Mouse (Mus musculus) cerebellum, adult 9-10 months (tissue): ENCODE measurements around the gene Zbtb25.

Experiments used
- DNase-seq: peaks from one replicate; pipeline ENCODE4 v3.0.0; 2022

Zbtb25 gene

GRCm38 (mm10) chr12:76369206-76369977 lies at the start of gene Zbtb25:
Zbtb25 (minus strand) TSS chr12:76369602.
- DNase-seq, result peak; percentile 89

GRCm38 (mm10) chr12:76418346-76418745 lies 48.9 kb upstream of the Zbtb25 start:
- DNase-seq, result no peak

- no peak for DNase-seq
Measured at GRCm38 (mm10) chr12:76417433-76417854, 48.0 kb upstream of the Zbtb25 start, which contains the start of gene Ppp1r36. Ppp1r36 (plus strand) TSS chr12:76417538.

- no peak for DNase-seq
Measured at GRCm38 (mm10) chr12:76415383-76416010, 46.1 kb upstream of the Zbtb25 start.

GRCm38 (mm10) chr12:76409166-76409565 lies 39.8 kb upstream of the Zbtb25 start:
- DNase-seq, result no peak

- DNase-seq, result no peak
Measured at GRCm38 (mm10) chr12:76407184-76407583, 37.8 kb upstream of the Zbtb25 start.

GRCm38 (mm10) chr12:76405971-76406370 lies 36.6 kb upstream of the Zbtb25 start:
- peak; percentile 26 for DNase-seq

- DNase-seq, result peak; percentile 51
Measured at GRCm38 (mm10) chr12:76405183-76405970, 36.0 kb upstream of the Zbtb25 start.

- no peak for DNase-seq
Measured at GRCm38 (mm10) chr12:76404836-76405182, 35.4 kb upstream of the Zbtb25 start.

- DNase-seq, result peak; percentile 99
Measured at GRCm38 (mm10) chr12:76403886-76404537, 34.6 kb upstream of the Zbtb25 start, which contains the start of gene Hspa2. Hspa2 (plus strand) TSS chr12:76404176.

- no peak for DNase-seq
Measured at GRCm38 (mm10) chr12:76402991-76403885, 33.8 kb upstream of the Zbtb25 start.

GRCm38 (mm10) chr12:76401674-76402073 lies 32.3 kb upstream of the Zbtb25 start:
- DNase-seq, result no peak

- no peak for DNase-seq
Measured at GRCm38 (mm10) chr12:76397281-76397680, 27.9 kb upstream of the Zbtb25 start.

- no peak for DNase-seq
Measured at GRCm38 (mm10) chr12:76392979-76393378, 23.6 kb upstream of the Zbtb25 start.

- DNase-seq, result no peak
Measured at GRCm38 (mm10) chr12:76391595-76392271, 22.3 kb upstream of the Zbtb25 start.

- no peak for DNase-seq
Measured at GRCm38 (mm10) chr12:76388794-76389193, 19.4 kb upstream of the Zbtb25 start.

GRCm38 (mm10) chr12:76385342-76385741 lies 15.9 kb upstream of the Zbtb25 start:
- DNase-seq, result no peak

GRCm38 (mm10) chr12:76380151-76380550 lies 10.7 kb upstream of the Zbtb25 start:
- DNase-seq, result no peak

GRCm38 (mm10) chr12:76378556-76378955 lies 9.2 kb upstream of the Zbtb25 start:
- DNase-seq, result no peak

GRCm38 (mm10) chr12:76377726-76378125 lies 8.3 kb upstream of the Zbtb25 start:
- DNase-seq, result no peak

- no peak for DNase-seq
Measured at GRCm38 (mm10) chr12:76377059-76377458, 7.7 kb upstream of the Zbtb25 start.
